Mouse (Mus musculus) layer of hippocampus, postnatal 25 days (tissue): ENCODE data around the gene Kdm5a. TPM values are rescaled to one million over a fixed set of nuclear protein-coding genes. Genes with fewer than 3 reads are reported as not detected.

ENCODE experiments used
- DNase-seq, 2 experiments: peaks; one replicate each; pipeline ENCODE4 v3.0.0; 2022; ENCODE audit warnings: mixed read lengths in 2 of 2, low spot score in 1 of 2; ENCODE audit errors: extremely low spot score in 1 of 2
- total RNA-seq, 2 experiments: library from RNA; stranded (reverse); gene quantifications; 2 replicates each; pipeline ENCODE4 v1.2.3; 2021

Gene Kdm5a
- total RNA-seq, 2 experiments from 2014 or later, result 38.9 to 49.5 TPM

DNA sequence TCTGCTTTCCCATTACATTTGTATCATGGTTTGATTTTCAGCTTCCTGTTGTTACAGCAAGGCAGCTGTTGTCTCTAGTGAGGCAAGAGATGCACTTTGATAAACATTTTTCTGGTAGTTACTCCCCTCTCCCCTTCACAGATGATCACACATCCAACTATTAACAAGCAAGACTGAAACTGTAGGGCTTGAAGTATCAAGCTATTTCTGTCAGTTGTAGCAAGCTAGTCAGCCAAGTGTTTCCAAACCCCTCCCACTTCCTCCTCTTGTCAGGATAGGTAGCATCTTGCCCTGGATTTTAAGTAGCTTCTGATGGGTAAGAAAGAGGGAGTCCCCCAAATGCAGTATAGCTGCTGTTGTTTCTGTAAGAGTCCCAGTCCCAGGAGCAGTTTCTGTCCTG lies 105.8 kb downstream of the Kdm5a start:
- no peak for DNase-seq

- DNase-seq, result no peak
These were observed 106.7 kb downstream of the Kdm5a start for GRCm38 (mm10) chr6:120470666-120471065.

- DNase-seq, result no peak
These were observed 108.1 kb downstream of the Kdm5a start for GRCm38 (mm10) chr6:120471991-120472441.

DNA sequence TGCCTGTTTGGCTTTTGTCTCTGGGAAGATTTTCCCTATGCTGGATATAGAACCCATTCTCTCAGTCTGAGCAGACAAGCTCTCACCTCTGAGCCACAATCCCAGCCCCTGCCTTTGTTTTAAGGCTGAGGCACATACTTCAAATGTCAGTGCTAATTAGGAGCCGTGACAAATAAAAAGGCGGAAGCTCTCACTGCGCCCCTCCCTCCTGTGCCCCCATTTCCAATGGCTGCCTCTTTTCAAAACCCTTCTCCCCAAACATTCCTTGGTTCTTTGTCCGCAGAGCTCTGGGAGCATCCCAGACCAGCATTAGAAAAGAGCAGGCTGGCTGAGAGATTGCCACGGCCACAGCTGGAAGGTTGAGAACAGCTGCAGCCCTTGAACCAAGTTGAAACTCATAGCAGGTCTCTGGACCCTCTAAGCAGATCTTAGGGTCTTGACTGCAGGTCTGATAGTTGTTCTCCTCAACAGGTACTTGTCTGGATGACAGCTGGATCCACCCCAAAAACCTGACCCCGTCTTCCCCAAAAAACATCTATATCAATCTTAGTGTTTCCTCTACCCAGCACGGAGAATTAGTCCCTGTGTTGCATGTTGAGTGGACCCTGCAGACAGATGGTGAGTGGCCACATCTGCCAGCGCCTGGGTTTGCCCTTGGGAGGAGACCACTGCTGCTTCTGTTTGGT lies 108.7 kb downstream of the Kdm5a start:
- no peak for DNase-seq

- DNase-seq, result no peak
These were observed 109.5 kb downstream of the Kdm5a start for GRCm38 (mm10) chr6:120473427-120473826.

GRCm38 (mm10) chr6:120475288-120475687 lies 111.4 kb downstream of the Kdm5a start:
- DNase-seq, result no peak

- no peak for DNase-seq
These were observed 115.4 kb downstream of the Kdm5a start for GRCm38 (mm10) chr6:120479302-120479701.

- DNase-seq, result no peak
These were observed 116.4 kb downstream of the Kdm5a start for GRCm38 (mm10) chr6:120480361-120480760.

DNA sequence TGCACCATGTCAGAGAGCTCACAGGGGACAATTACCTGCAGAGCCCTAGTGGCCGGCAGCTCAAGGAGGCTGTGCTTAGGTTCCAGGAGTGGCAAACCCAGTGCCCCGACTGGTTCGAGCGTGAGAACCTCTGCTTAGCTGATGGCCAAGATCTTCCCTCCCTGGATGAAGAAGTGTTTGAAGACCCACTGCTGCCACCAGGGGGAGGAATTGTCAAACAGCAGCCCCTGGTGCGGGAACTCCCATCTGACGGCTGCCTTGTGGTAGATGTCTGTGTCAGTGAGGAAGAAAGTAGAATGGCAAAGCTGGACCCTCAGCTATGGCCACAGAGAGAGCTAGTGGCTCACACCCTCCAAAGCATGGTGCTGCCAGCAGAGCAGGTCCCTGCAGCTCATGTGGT lies 117.6 kb downstream of the Kdm5a start:
- DNase-seq, result no peak

DNA sequence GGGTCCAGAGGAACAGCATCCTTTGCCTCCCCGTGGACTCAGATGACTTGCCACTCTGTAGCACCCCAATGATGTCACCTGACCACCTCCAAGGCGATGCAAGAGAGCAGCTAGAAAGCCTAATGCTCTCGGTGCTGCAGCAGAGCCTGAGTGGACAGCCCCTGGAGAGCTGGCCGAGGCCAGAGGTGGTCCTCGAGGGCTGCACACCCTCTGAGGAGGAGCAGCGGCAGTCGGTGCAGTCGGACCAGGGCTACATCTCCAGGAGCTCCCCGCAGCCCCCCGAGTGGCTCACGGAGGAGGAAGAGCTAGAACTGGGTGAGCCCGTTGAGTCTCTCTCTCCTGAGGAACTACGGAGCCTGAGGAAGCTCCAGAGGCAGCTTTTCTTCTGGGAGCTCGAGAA lies 118.1 kb downstream of the Kdm5a start:
- no peak for DNase-seq

DNA sequence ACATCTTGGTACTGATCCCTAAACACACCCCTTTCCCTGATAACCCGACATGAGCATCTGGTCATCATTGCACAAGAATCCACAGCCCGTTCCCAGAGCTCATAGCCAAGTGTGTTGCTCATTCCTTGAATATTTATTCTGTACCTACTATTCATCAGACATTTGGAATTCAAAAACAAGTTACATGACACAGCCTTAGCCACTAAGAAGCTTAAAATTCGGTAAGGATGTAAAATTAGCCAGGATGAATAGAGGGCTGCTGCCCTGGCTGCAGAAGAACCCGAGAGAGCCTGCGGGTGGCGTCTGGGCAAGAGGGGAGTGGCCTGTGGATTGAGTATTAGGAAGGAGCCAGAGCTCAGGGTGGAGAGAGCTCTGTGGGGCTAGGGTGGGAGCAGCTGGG lies 118.8 kb downstream of the Kdm5a start:
- no peak for DNase-seq

- DNase-seq, result peak in 1 of 2 experiments; percentile 59
These were observed 119.3 kb downstream of the Kdm5a start for GRCm38 (mm10) chr6:120483211-120483626.

- DNase-seq, result no peak
These were observed 121.1 kb downstream of the Kdm5a start for GRCm38 (mm10) chr6:120485038-120485437.

- no peak for DNase-seq
These were observed 122.2 kb downstream of the Kdm5a start for GRCm38 (mm10) chr6:120486051-120486510.

DNA sequence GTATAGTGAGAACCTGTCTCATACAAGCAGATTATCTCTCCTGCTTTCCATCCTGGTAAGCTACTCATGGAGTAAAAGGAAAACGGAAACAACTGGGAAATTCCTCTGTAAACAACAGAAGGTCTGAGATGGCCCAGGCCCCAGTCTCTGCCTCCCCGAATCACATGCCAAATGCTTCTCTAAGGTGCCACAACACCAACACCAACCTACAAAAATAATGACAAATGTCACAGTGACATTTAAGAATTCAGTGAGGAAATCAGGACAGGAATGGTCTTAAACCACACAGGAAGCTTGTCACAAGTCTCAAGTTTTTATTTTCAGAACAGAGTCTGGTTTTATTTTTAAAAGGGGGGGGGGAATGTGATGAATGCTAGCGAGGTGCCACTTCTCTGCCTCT lies 124.7 kb downstream of the Kdm5a start:
- DNase-seq, result no peak

- no peak for DNase-seq
These were observed 125.5 kb downstream of the Kdm5a start for GRCm38 (mm10) chr6:120489461-120489860.

DNA sequence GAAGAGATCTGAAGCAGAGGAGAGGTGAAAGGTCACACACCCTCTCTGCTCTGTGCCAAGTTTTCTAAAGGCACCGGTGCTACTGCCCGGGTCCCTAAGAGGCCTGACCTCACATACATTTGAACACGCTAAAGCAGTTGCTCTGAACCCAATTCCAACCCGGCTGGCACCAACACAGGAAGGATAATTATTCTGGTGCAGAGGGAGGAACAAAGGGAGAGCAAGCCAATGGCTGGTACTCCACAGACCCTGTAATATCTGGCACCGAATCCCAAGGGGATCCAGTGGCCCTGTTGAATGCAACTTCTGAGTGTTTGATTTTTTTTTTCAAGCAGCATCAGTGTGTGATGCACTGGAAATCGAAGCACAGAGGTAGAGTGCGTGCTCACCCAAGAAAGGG lies 127.1 kb downstream of the Kdm5a start:
- no peak for DNase-seq

DNA sequence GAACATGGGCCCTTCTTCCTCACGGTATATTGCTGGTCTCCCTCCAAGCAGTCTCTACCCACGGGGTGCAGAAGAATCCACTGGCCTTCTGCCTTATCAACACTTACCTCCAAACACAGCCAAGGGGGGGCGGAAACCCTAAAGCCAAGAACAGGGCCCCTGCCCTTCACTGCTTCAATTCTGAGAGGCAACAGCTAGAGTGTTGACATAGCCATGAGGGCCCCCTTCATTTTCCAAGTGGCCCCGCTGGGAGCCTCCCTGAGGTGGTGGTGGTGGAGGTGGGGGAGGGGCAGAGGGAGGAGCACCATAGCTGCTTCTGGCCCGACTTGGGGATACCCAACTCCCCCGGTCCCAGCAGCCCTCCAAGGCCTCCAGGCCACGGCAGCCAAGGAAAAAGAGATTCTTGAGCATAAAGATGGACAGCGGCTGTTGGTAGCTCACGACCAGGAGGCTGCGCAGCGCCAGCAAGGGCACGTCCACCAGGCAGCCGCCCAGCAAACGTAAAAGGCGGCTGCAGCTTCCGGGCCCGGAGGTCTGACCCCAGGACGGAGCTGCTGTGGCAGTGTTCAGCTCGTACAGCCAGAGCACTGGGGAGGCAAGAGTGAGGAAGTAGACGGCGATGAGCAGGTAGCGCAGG lies 128.1 kb downstream of the Kdm5a start:
- no peak for DNase-seq

- DNase-seq, result no peak
These were observed 128.8 kb downstream of the Kdm5a start for GRCm38 (mm10) chr6:120492499-120493373.

DNA sequence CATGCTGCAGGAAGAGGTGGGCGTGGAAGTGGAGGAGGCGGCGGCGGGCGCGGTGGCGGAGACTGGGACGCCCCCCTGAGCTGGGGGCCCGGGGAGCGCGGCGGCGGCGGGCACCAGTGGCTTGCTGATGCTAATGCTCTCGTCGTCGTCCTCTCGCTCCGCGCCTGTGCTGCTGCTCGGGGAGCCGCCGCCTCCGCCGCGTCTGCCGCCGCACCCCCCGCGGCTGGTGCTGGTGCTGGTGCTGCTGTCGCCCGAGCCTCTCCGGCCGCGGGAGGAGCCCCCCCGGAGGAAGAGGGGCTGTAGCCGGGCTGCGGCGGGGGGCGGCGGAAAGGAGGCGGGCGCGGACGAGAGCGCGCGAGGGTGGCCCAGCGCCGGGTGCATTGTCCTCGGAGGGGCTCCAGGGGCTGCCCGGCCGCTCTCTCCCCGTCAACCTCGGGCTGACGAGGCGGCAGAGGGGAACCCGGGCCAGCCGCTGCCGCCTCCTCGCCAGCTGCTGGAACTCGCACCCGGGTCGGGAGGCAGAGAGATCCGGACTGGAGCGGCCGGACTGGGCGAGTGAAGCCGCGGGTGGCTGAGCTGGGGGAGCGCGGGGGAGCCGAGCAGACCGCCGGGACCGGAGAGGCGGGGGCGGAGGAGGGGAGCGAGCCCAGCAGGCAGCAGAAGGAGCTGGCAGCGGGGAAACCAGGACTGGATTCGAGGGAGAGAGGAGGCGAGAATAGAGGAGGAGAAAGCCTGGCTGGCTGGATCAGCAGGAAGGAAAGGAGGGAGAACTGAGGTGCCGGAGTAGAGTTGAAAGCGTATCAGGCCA lies 129.7 kb downstream of the Kdm5a start, which contains the start of gene Tmem121b:
TSS of gene Tmem121b (minus strand) at position 434 of the 808 bp plus-strand sequence.
- DNase-seq, result peak; percentile 77 to 83
